Mouse (Mus musculus) thymus, postnatal 14 days (tissue): Measurements from ENCODE around the gene Prrc2a.

Source experiments
- DNase-seq: peaks from one replicate; pipeline ENCODE4 v3.0.0; 2021

Prrc2a gene

DNA sequence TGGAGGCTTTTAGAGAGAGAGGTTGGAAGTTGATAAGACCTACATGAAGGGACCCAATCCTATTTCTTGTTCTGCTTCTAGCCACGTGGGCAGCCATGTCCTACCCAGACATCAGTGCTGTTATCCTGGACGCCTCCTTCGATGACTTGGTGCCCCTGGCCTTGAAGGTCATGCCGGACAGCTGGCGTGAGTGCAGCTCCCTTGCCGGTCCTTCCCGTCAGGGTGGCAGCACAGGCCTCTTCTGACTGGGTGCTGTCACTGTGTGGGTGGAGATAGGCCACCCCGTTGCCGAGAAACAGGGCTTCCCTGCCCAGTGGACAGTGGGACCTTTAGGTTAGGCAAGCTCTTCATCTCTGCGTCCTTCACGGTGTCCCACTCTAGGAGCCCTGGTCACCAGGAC, 63.5 kb downstream of the Prrc2a start:
- DNase-seq = no peak

DNA sequence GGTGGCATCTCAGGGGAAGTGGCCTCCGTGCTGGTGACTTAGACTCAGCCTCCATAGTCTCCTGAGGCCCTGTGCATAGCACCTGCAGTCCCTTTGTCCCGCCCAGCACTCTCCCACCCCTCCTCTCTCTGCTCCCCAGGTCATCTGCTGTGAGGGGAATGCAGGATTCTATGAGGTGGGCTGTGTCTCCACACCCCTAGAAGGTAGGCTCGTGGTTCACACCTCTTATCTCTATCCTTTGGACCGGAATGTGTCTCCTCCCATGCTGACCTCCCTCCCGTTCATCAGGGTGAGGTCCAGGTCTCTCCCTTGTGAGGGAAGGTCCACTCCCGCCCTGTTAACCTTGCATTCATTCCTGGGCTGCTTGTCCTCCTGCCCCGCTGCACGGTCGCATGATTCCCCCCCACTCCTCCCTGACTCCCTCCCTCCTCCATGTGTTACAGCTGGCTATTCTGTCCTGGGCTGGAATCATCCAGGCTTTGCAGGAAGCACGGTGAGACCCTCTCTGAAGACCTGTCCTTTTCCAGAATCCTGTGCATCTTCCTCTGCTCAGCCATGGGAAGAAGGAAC, 64.4 kb downstream of the Prrc2a start:
- DNase-seq = no peak
